Mouse (Mus musculus): ENCODE data around the gene Cx3cr1.
A peak's percentile ranks its signal among the peaks of the same experiment; 100 is the strongest.

Cx3cr1 gene

DNA sequence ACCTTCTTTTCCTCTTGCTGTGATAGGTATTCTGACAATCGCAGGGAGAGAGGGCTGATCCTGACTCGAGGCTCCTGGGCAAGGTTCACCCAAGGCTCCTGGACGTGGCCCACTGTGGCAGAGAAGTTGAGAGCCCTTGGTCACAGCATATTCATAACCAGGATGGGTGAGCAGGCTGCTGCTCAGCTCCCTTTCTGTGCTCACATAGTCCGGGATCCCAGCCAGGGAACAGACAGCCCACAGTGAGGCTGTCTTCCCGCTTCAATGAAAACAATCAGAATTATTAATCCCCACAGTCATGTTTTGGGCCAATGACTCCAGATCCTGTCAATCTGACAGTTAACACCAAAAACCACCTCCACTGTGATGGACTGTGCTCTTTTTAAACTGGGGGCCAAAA lies 12.3 kb upstream of the Cx3cr1 start:
- DNase-seq, result no peak

GRCm38 (mm10) chr9:120081247-120081646 lies 11.6 kb upstream of the Cx3cr1 start:
- no peak for DNase-seq

DNA sequence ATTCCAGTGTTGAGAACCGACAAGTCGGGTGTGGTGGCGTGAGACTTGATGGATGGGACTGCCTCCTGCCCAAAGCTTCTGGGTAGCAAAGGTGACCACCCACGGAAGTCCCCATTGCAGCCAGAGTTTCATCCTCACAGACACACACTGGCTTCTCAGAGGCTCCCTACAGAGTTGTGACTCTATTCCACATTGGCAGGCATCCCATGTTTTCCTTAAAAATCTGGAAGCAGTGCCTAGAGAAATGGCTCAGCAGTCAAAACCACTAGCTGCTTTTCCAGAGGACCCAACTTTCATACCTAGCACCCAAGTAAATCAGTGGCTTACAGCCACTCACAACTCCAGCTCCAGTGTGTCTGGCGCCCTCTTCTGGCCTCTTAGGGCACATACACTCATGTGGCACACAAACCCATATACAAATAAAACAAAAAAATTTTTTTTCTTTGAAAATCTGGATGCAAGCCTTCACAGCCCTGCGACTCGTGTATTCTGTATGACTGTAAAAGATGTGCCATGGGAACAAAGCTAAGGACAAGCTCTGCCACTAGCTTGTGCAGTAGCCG lies 10.9 kb upstream of the Cx3cr1 start:
- peak; percentile 9 for DNase-seq

DNA sequence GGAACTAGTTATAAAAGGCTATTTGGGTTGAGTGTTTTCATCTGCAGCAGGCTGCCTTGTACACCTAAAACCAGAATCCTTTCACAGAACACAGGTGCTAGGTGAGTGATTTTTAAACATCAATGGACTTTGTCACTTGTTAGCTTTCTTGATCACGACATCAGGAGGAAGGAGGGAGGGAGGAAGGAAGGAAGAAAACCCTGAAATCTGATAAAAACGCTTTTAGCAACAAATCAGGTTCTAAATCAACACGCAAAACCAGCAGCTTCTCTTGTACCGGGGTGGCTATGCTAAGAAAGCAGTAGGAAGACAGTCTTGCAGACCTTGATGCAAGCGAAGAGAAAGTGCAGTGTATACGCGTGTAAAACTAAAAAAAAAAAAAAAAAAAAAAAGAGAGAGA lies 10.2 kb upstream of the Cx3cr1 start:
- DNase-seq, result no peak

GRCm38 (mm10) chr9:120078241-120078640 lies 8.6 kb upstream of the Cx3cr1 start:
- no peak for DNase-seq

GRCm38 (mm10) chr9:120074516-120074915 lies 4.8 kb upstream of the Cx3cr1 start:
- DNase-seq, result no peak

DNA sequence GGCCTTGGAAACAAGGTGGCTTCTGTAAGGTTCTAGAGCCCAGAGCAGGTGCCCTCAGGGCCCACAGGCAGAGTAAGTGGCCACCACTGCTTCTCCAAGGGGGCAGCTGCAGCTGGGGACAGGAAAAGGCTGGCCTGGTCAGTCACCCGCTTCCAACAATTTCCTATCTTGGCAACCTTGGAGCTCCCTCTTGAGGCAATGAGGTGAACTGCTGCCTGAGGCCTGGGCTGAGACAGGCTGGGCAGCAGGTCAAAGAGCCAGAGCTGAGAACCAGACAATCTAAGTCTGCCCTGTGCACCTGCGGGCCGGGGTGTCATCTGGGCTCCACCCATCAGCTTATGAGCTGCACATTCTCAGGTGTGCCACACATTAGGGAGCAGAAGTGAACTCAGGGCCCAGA lies 3.5 kb upstream of the Cx3cr1 start:
- DNase-seq, result peak; percentile 86

GRCm38 (mm10) chr9:120071251-120071650 lies 1.6 kb upstream of the Cx3cr1 start:
- no peak for DNase-seq

GRCm38 (mm10) chr9:120068047-120068446 lies 1.6 kb downstream of the Cx3cr1 start:
- no peak for DNase-seq

DNA sequence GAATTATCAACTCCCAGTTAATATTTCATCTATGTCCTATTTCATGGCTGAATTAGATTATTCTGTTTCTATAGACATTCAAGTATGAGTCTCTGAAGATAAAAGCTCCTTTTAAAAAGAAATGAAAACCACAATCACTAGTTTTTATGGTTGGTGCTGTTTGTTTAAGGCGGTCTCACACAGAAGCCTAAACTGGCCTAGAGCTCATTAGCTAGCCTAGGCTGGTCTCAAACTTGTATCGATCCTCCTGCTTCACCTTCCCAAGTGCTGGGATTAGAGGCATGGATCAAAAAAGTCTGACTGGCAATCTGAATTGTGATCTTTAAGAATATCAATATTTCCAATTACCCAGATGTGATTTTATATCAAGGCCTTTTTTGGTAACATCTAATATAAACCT lies 2.1 kb downstream of the Cx3cr1 start:
- DNase-seq, result no peak

DNA sequence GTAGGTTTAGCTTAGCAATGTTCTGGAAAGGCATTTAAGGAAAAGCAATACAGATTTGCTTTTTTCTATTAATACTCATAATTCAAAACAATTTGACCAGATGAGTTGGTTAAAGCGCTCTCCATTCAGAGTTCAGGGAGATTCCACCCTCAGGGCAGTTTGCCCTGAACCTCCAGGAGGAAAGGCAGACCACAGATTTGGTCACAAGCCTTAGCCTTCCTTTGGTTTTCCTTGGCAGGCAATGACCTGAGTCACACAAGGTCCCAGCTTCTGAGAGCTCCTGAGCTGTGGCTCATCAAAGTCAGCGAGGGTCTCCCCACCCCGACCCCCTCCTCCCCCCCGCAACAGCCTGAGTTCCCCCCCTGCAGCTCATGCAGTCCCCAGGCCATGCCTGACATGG lies 5.4 kb downstream of the Cx3cr1 start:
- no peak for DNase-seq

DNA sequence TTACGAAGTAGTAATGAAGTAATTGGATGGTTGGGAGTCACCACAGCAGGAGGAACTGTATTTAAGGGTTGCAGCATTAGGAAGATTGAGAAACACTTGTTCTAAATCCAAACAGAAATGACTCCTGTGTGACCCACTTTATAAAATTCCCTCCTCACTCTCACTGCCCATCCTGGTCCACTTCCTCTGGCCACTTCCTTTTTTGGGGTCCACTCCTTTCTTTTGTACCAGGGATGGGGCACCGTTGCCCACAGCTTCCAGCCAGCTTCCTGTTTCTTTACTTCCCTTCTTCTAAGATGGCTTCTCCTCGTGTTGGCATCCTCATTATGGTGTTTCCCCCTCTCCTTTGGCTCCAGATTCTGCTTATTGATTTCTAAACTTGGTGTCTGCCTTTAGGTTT lies 10.9 kb downstream of the Cx3cr1 start:
- no peak for DNase-seq

GRCm38 (mm10) chr9:120056201-120056600 lies 13.5 kb downstream of the Cx3cr1 start:
- no peak for DNase-seq

DNA sequence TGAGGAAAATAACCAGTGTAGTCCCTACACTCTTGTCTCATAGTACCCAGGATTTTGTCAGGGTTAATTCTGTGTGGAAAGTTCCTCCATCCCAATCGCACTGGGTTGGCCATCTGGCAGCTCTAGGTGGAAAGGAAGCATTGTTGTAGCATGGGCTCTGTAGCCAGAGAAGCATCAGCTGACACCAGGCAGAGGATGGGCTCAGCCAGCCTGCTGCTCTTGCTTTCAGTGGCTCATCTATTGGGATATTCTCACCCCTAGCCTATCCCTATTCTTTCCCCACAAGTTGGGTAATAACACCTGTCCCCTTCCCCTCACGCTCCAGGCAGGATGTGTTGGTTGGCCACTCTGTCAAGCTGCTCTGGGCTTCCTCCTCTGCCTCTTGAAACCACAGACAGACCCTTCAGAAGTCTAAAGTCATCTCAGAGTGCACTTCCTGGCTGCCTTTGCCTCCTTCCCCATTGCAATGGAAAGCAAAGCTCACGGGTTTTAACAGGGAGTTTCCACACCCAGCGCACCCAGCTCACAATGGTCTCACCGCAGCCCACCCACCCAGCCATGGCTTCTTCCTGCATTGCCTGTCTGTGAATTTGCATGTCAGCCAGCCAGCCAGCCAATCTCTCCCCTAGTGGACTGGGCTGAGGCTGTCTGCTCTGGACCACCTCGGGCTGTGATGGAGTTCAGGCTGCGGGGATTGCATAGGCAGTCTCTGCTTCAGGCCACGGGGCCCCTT lies 15.0 kb downstream of the Cx3cr1 start:
- no peak for DNase-seq

DNA sequence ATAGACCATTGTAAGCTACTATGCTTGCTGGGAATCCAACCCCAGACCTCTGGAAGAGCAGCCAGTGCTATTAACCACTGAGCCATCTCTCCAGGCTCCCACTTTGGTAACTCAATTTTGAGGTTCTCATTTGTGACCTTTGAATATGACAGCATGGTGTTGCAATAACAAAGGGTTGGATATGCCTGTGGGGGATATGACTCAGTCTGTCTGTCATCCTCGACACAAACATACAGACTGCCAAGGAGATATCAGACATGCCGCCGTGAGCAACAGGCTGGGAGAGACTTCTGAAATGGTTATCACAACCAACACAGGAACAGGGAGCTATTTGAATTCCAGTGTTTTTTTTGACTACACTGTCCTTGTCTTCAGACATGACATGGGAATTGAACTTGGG lies 20.3 kb downstream of the Cx3cr1 start:
- DNase-seq, result no peak

- DNase-seq, result no peak
Measured at GRCm38 (mm10) chr9:120048495-120048894, 21.2 kb downstream of the Cx3cr1 start.

DNA sequence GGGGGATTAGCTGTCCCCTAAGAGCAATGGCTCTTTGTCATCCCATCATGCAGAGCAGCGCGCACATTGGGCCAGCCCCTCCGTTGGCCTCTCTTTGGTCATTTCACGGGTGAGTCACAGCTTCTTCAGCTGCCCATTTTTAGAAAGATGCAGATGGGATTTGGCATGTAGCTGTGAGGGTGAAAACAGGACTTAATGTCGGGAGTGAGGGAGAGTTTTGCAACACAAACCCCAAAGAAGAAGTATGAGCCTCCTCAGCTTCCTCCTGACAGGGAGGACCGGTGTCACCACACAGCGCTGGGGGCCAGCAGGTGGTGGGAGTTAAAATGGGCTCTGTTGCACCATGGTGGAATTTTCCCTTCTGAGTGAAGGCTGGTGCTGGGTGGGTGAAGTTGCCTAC lies 26.6 kb downstream of the Cx3cr1 start:
- DNase-seq, result no peak

GRCm38 (mm10) chr9:120037414-120037813 lies 32.3 kb downstream of the Cx3cr1 start:
- DNase-seq, result no peak

GRCm38 (mm10) chr9:120034375-120034774 lies 35.3 kb downstream of the Cx3cr1 start:
- DNase-seq, result no peak

- no peak for DNase-seq
Measured at GRCm38 (mm10) chr9:120032710-120033109, 37.0 kb downstream of the Cx3cr1 start.

GRCm38 (mm10) chr9:120030421-120030820 lies 39.3 kb downstream of the Cx3cr1 start:
- no peak for DNase-seq

DNA sequence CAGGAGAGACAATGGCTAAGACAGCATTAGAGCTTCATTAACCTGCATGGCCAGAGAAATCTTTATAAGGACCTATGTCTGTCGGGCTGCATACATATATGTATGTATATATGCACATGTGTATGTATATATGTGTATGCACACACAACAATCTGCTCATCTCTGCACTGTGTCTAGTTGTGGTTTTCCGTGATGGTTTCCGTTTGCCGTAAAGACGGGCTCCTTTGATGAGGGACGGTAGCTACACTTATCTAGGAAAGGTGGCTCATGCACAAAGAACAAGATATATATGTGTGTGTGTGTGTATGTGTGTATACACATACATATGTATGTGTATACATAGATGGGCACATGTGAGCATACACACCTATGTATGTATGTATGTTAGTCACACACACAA lies 39.8 kb downstream of the Cx3cr1 start:
- no peak for DNase-seq

DNA sequence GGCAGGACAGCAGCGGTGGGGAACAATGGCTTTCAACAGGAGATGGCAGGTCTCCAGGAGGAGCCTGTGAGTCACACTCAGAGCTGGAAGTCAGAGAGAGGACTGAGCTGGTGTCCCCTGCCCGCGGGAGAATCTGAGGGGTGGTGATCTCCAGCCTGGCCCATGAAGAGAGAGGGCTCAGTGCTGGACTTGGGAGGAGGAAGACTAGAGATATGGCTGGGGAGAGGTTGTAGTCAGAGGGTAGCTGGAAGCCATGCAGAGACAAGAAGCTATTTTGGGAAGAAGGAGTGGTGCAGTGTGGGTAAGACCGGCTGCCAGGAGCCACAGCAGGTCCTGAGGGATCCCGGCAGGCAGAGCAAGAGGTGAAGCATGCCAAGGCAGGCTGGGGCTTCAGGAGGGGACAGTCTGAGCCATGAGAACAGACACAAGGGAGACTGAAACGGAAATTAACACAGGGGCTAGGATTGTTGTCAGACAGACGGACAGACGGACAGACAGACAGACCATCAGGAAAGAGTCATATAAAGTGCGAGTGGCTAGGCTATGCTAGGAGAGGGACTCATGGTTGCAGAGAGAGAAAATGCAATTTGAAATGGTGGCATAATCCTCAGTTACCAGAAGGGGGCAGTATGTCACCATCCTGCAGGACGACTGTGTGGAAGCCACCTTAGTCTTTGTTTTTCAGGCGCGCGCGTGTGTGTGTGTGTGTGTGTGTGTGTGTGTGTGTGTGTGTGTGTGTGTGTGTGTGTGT lies 42.1 kb downstream of the Cx3cr1 start:
- no peak for DNase-seq

- DNase-seq, result no peak
Measured at GRCm38 (mm10) chr9:120024625-120025024, 45.1 kb downstream of the Cx3cr1 start.

Measured in lung, postnatal 14 days (tissue).